Mouse (Mus musculus): ENCODE results near the gene Mtmr2. TPM values are rescaled to one million over a fixed set of nuclear protein-coding genes. Genes with fewer than 3 reads are reported as not detected.

The Mtmr2 gene
- polyA plus RNA-seq, 1 experiment from 2014 or later, result 32.1 TPM

GRCm38 (mm10) chr9:13820774-13821173 is 72.6 kb downstream of the Mtmr2 start:
- Histone ChIP-seq H3K27me3 (replicated peaks; ENCODE audit: control insufficient read depth, insufficient read depth, low read length) (no peaks in the 10 kb centered on the region), H3K27ac (ENCODE audit: low read depth, low read length) (no peak overlapping the region), H3K36me3 (ENCODE audit: control insufficient read depth, insufficient read depth) (peaks cover 39% of the 10 kb centered on the region), H3K4me3 (ENCODE audit: low read depth, low read length) (no peak overlapping the region), H3K4me2 (replicated peaks; ENCODE audit: low read depth) (no peak overlapping the region), H3K4me1 (replicated peaks; ENCODE audit: control insufficient read depth, insufficient read depth, low read length) (no peaks in the 10 kb centered on the region; the same call in 1 of the 2 replicates), H3K9ac (ENCODE audit: low read depth, low read length) (no peak overlapping the region), H3K9me3 (ENCODE audit: control insufficient read depth) (no peaks in the 10 kb centered on the region)
- no peak for ATAC-seq
- TF ChIP-seq CTCF (IDR thresholded peaks at IDR 0.05; ENCODE audit: low read depth), result no peak
- 92% methylated on average over 3 of the region's 3 CpGs for WGBS

GRCm38 (mm10) chr9:13825896-13826295 is 77.7 kb downstream of the Mtmr2 start:
- Histone ChIP-seq H3K4me1 (replicated peaks; ENCODE audit: control insufficient read depth, insufficient read depth, low read length) (no peaks in the 10 kb centered on the region; the same call in 1 of the 2 replicates), H3K9me3 (ENCODE audit: control insufficient read depth) (no peaks in the 10 kb centered on the region), H3K27me3 (replicated peaks; ENCODE audit: control insufficient read depth, insufficient read depth, low read length) (no peaks in the 10 kb centered on the region), H3K36me3 (ENCODE audit: control insufficient read depth, insufficient read depth) (peaks cover 10% of the 10 kb centered on the region), H3K9ac (ENCODE audit: low read depth, low read length) (peak overlapping the region; percentile 70), H3K4me2 (replicated peaks; ENCODE audit: low read depth) (peak overlapping the region; percentile 80), H3K4me3 (ENCODE audit: low read depth, low read length) (peak overlapping the region; percentile 71), H3K27ac (ENCODE audit: low read depth, low read length) (peak overlapping the region; percentile 96)
- 2% methylated on average over 8 of the region's 8 CpGs for WGBS
- no peak for TF ChIP-seq CTCF (IDR thresholded peaks at IDR 0.05; ENCODE audit: low read depth)
- ATAC-seq, result no peak

- peak overlapping the region; percentile 80 for H3K4me2 ChIP-seq (replicated peaks; ENCODE audit: low read depth)
- H3K4me1 ChIP-seq (replicated peaks; ENCODE audit: control insufficient read depth, insufficient read depth, low read length), result no peaks in the 10 kb centered on the region; the same call in 1 of the 2 replicates
- peaks cover 10% of the 10 kb centered on the region for H3K36me3 ChIP-seq (ENCODE audit: control insufficient read depth, insufficient read depth)
- peak overlapping the region; percentile 96 for H3K27ac ChIP-seq (ENCODE audit: low read depth, low read length)
- H3K9ac ChIP-seq (ENCODE audit: low read depth, low read length), result peak overlapping the region; percentile 70
- no peaks in the 10 kb centered on the region for H3K27me3 ChIP-seq (replicated peaks; ENCODE audit: control insufficient read depth, insufficient read depth, low read length)
- peak overlapping the region; percentile 71 for H3K4me3 ChIP-seq (ENCODE audit: low read depth, low read length)
- WGBS, result under 1% methylated on average over 31 of the region's 31 CpGs
- no peak for TF ChIP-seq CTCF (IDR thresholded peaks at IDR 0.05; ENCODE audit: low read depth)
- ATAC-seq, result peak; percentile 26
- no peaks in the 10 kb centered on the region for H3K9me3 ChIP-seq (ENCODE audit: control insufficient read depth)
Measured at GRCm38 (mm10) chr9:13826391-13826805, 78.2 kb downstream of the Mtmr2 start.

- TF ChIP-seq CTCF (IDR thresholded peaks at IDR 0.05; ENCODE audit: low read depth), result no peak
- H3K27ac ChIP-seq (ENCODE audit: low read depth, low read length), result peak within 1 kb of the TSS; percentile 99
- no peaks in the 10 kb centered on the region; the same call in 1 of the 2 replicates for H3K4me1 ChIP-seq (replicated peaks; ENCODE audit: control insufficient read depth, insufficient read depth, low read length)
- no peaks in the 10 kb centered on the region for H3K9me3 ChIP-seq (ENCODE audit: control insufficient read depth)
- H3K9ac ChIP-seq (ENCODE audit: low read depth, low read length), result peak within 1 kb of the TSS; percentile 90
- peak; percentile 92 for ATAC-seq
- H3K27me3 ChIP-seq (replicated peaks; ENCODE audit: control insufficient read depth, insufficient read depth, low read length), result no peaks in the 10 kb centered on the region
- under 1% methylated on average over 44 of the region's 44 CpGs for WGBS
- peak within 1 kb of the TSS; percentile 80 for H3K4me2 ChIP-seq (replicated peaks; ENCODE audit: low read depth)
- peaks cover 12% of the 10 kb centered on the region; the same call in 1 of the 2 replicates for H3K36me3 ChIP-seq (ENCODE audit: control insufficient read depth, insufficient read depth)
- peak within 1 kb of the TSS; percentile 71 for H3K4me3 ChIP-seq (ENCODE audit: low read depth, low read length)
Measured at GRCm38 (mm10) chr9:13826832-13827405, 78.7 kb downstream of the Mtmr2 start, which contains the start of gene Cep57. Cep57 (minus strand) TSS chr9:13827107.

GRCm38 (mm10) chr9:13827406-13828086 is 79.3 kb downstream of the Mtmr2 start, which contains the start of gene Fam76b:
Fam76b (plus strand) TSS chr9:13827716.
- ATAC-seq, result peak; percentile 94
- H3K36me3 ChIP-seq (ENCODE audit: control insufficient read depth, insufficient read depth), result peaks cover 15% of the 10 kb centered on the region
- under 1% methylated on average over 58 of the region's 67 CpGs for WGBS

GRCm38 (mm10) chr9:13828087-13828441 is 79.9 kb downstream of the Mtmr2 start:
- H3K27ac ChIP-seq (ENCODE audit: low read depth, low read length), result peak overlapping the region; percentile 99
- H3K9ac ChIP-seq (ENCODE audit: low read depth, low read length), result peak overlapping the region; percentile 90
- TF ChIP-seq CTCF (IDR thresholded peaks at IDR 0.05; ENCODE audit: low read depth), result peak; percentile 27; the same call in 1 of the 2 replicates
- peak; percentile 11 for ATAC-seq
- H3K36me3 ChIP-seq (ENCODE audit: control insufficient read depth, insufficient read depth), result peaks cover 21% of the 10 kb centered on the region
- peak overlapping the region; percentile 71 for H3K4me3 ChIP-seq (ENCODE audit: low read depth, low read length)
- whole genome bisulfite sequencing, result under 1% methylated on average over 23 of the region's 23 CpGs
- no peaks in the 10 kb centered on the region for H3K27me3 ChIP-seq (replicated peaks; ENCODE audit: control insufficient read depth, insufficient read depth, low read length)
- no peaks in the 10 kb centered on the region; the same call in 1 of the 2 replicates for H3K4me1 ChIP-seq (replicated peaks; ENCODE audit: control insufficient read depth, insufficient read depth, low read length)
- H3K9me3 ChIP-seq (ENCODE audit: control insufficient read depth), result no peaks in the 10 kb centered on the region
- peak overlapping the region; percentile 79 for H3K4me2 ChIP-seq (replicated peaks; ENCODE audit: low read depth)

More at GRCm38 (mm10) chr9:13827406-13828086, 79.3 kb downstream of the Mtmr2 start, which contains the start of gene Fam76b:
- no peaks in the 10 kb centered on the region; the same call in 1 of the 2 replicates for H3K4me1 ChIP-seq (replicated peaks; ENCODE audit: control insufficient read depth, insufficient read depth, low read length)
- peak within 1 kb of the TSS; percentile 71 for H3K4me3 ChIP-seq (ENCODE audit: low read depth, low read length)
- no peaks in the 10 kb centered on the region for H3K27me3 ChIP-seq (replicated peaks; ENCODE audit: control insufficient read depth, insufficient read depth, low read length)
- peak within 1 kb of the TSS; percentile 90 for H3K9ac ChIP-seq (ENCODE audit: low read depth, low read length)
- peak within 1 kb of the TSS; percentile 99 for H3K27ac ChIP-seq (ENCODE audit: low read depth, low read length)
- peak within 1 kb of the TSS; percentile 80 for H3K4me2 ChIP-seq (replicated peaks; ENCODE audit: low read depth)
- no peak for TF ChIP-seq CTCF (IDR thresholded peaks at IDR 0.05; ENCODE audit: low read depth)
- no peaks in the 10 kb centered on the region for H3K9me3 ChIP-seq (ENCODE audit: control insufficient read depth)
